Mouse (Mus musculus) midbrain, embryonic 13.5 days (tissue): ENCODE data around the gene 1810024B03Rik. TPM values are rescaled to one million over a fixed set of nuclear protein-coding genes. Genes with fewer than 3 reads are reported as not detected.

Experiments used
- polyA plus RNA-seq: library from polyadenylated mRNA; unstranded; fragments of >200 nt; fragmentation: Nextera tagmentation; extraction: Ambion mirVana; gene quantifications from 2 replicates; pipeline ENCODE4 v1.2.1, GENCODE M21; 2015

Gene 1810024B03Rik
- polyA plus RNA-seq, 1 experiment from 2014 or later, result 1.8 TPM

Other genes with a start within 250 kb of the 1810024B03Rik start
- gene Ap4e1, start 199.6 kb downstream of the 1810024B03Rik start, polyA plus RNA-seq, result 11.8 and 13.0 TPM in 2 replicates
- gene Blvra, start 137.6 kb downstream of the 1810024B03Rik start, polyA plus RNA-seq, result 22.8 TPM in 2 replicates
- 35.5 and 35.8 TPM in 2 replicates for gene Ncaph, start 74.3 kb downstream of the 1810024B03Rik start, polyA plus RNA-seq
- gene Itpripl1, start 64.8 kb downstream of the 1810024B03Rik start, polyA plus RNA-seq, result 8.7 TPM in 2 replicates
- 62.3 and 62.7 TPM in 2 replicates for gene Snrnp200, start 106 bp upstream of the 1810024B03Rik start, polyA plus RNA-seq
- gene Ciao1, start 39.5 kb upstream of the 1810024B03Rik start, polyA plus RNA-seq, result 64.0 and 68.4 TPM in 2 replicates
- 43.9 and 44.6 TPM in 2 replicates for gene Tmem127, start 39.6 kb upstream of the 1810024B03Rik start, polyA plus RNA-seq
- gene Stard7, start 61.9 kb upstream of the 1810024B03Rik start, polyA plus RNA-seq, result 77.9 and 83.5 TPM in 2 replicates
- 4.3 and 4.4 TPM in 2 replicates for gene Dusp2, start 127.9 kb upstream of the 1810024B03Rik start, polyA plus RNA-seq
- not detected in 2 replicates for gene Astl, start 130.4 kb upstream of the 1810024B03Rik start, polyA plus RNA-seq
- 0.12 and 0.15 TPM in 2 replicates for gene Adra2b, start 154.9 kb upstream of the 1810024B03Rik start, polyA plus RNA-seq
- 0.13 and 0.22 TPM in 2 replicates for gene Gpat2, start 216.9 kb upstream of the 1810024B03Rik start, polyA plus RNA-seq
- 36.1 and 37.6 TPM in 2 replicates for gene Fahd2a, start 236.3 kb upstream of the 1810024B03Rik start, polyA plus RNA-seq